Mouse (Mus musculus) Patski (cell line): ENCODE measurements around the gene Prg3. TPM values are rescaled to one million over a fixed set of nuclear protein-coding genes. Genes with fewer than 3 reads are reported as not detected.
A peak's percentile ranks its signal among the peaks of the same experiment; 100 is the strongest.

Source experiments
- ATAC-seq: fragments of 100-300 bp; one replicate; pipeline ENCODE4 v1.8.0; 2021
- CTCF ChIA-PET: fragments of 350-600 bp; sonication (Branson Sonifier 250); formaldehyde crosslinking; loops from one replicate; lab custom pipeline; 2022; ENCODE audit warnings: inconsistent platforms; lab: Charles Lee
- POLR2A ChIA-PET: fragments of 350-600 bp; sonication (Branson Sonifier 250); formaldehyde crosslinking; loops from one replicate; lab custom pipeline; 2022; ENCODE audit warnings: antibody characterized with exemption, inconsistent platforms; lab: Charles Lee
- DNase-seq: peaks from one replicate; pipeline ENCODE4 v3.0.0-alpha.2; 2011; ENCODE audit warnings: low read depth, low spot score
- H3K27me3 ChIP-seq: fragments of 371-371 bp; one replicate; pipeline ENCODE4 v1.5.1; 2021
- CTCF ChIP-seq: fragments of 100-300 bp; IDR thresholded peaks from one replicate; pipeline ENCODE4 v1.5.1; 2021
- in situ Hi-C: fragments of 300-500 bp; cut with MboI; formaldehyde crosslinking; loops from 3 replicates; pipeline ENCODE4 v1.11.1; 2018; ENCODE audit warnings: low pct_unique_long_range_greater_than_20kb, mixed read lengths
- polyA plus RNA-seq: library from polyadenylated mRNA; unstranded; gene quantifications from one replicate; pipeline ENCODE4 v1.2.3, GENCODE M21; 2021

Prg3 gene
- polyA plus RNA-seq, 1 experiment from 2014 or later: not detected

DNA sequence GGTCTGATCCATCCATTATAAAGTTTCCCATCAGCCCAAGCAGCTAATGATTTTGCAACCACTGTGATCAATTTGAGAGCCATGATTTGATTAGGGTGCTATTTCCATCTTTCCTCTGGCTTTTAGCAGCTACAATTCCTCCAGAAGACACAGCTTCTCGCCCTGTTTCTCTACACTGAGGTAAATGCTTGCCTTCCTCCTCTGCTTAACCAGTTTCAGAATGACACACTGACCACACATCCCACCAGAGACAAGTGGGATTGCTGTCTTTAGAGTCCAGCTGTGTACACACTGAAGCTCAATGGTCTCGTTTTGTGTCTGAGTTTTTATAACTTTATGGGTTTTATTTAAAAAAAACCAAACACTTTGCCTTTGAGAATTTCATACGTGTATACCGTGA, 35.3 kb upstream of the Prg3 start:
- ChIA-PET CTCF (interaction anchor here (1.5 kb wide), 1 partner anchor 12 kb away, joined by 3 read pairs; no protein-coding TSS in a partner anchor), POLR2A (no interaction called here)
- ATAC-seq (no peak), DNase-seq (no peak)
- no peak for TF ChIP-seq CTCF
- in situ Hi-C loops: no loop called here
- H3K27me3 ChIP-seq: no peaks in the 10 kb centered on the region

GRCm38 (mm10) chr2:84955435-84955834, 32.6 kb upstream of the Prg3 start:
- no peak for TF ChIP-seq CTCF
- H3K27me3 ChIP-seq: no peaks in the 10 kb centered on the region
- DNase-seq: no peak
- ATAC-seq: no peak
- POLR2A ChIA-PET: interaction anchor here (0.6 kb wide), 1 partner anchor 1618 kb away, joined by 3 read pairs; no protein-coding TSS in a partner anchor
- CTCF ChIA-PET: interaction anchor here (0.7 to 1.8 kb wide), 3 partner anchors 9 to 52 kb away, joined by 3 to 6 read pairs (median 3); no protein-coding TSS in a partner anchor
- in situ Hi-C loops: no loop called here

- POLR2A ChIA-PET: no interaction called here
- in situ Hi-C loops: no loop called here
- peak; percentile 89 for TF ChIP-seq CTCF
- H3K27me3 ChIP-seq: no peaks in the 10 kb centered on the region
- ATAC-seq (no peak), DNase-seq (no peak)
- CTCF ChIA-PET: interaction anchor here (0.7 to 1.8 kb wide), 7 partner anchors 10 to 51 kb away, joined by 3 to 6 read pairs (median 3); no protein-coding TSS in a partner anchor
Observed at GRCm38 (mm10) chr2:84956274-84956673, 31.7 kb upstream of the Prg3 start.

- DNase-seq (no peak), ATAC-seq (no peak)
- in situ Hi-C loops: no loop called here
- TF ChIP-seq CTCF: no peak
- H3K27me3 ChIP-seq: no peaks in the 10 kb centered on the region
- ChIA-PET CTCF (no interaction called here), POLR2A (no interaction called here)
Observed at GRCm38 (mm10) chr2:84958588-84959264, 29.3 kb upstream of the Prg3 start.

- H3K27me3 ChIP-seq: no peaks in the 10 kb centered on the region
- DNase-seq (no peak), ATAC-seq (no peak)
- in situ Hi-C loops: no loop called here
- CTCF ChIA-PET: no interaction called here
- POLR2A ChIA-PET: interaction anchor here (0.7 kb wide), 1 partner anchor 51 kb away, joined by 3 read pairs; no protein-coding TSS in a partner anchor
- no peak for TF ChIP-seq CTCF
Observed at GRCm38 (mm10) chr2:84961300-84961699, 26.7 kb upstream of the Prg3 start.

DNA sequence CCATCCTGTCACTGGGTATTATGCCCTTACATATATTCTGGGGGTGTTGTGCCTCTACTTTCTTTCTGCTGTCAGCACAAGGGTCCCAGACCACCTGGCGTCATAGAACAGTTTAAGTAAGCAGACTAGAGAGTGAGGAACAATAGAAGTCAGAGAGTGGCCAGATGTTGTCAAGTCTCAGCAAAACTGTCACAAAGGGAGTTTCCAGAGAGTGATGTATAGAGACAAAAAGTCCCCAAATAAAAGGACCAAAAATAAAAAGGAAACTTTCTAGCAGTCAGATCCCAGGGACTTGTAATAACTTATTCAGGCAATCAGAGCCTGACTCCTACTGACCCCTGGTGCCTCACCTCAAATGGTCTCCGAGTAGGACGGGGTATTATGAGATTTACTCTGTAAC, 26.1 kb upstream of the Prg3 start:
- H3K27me3 ChIP-seq: no peaks in the 10 kb centered on the region
- in situ Hi-C loops: no loop called here
- POLR2A ChIA-PET: no interaction called here
- CTCF ChIA-PET: no interaction called here
- no peak for ATAC-seq
- TF ChIP-seq CTCF: peak; percentile 1
- DNase-seq: no peak

- ATAC-seq: no peak
- no peak for DNase-seq
- no peaks in the 10 kb centered on the region for H3K27me3 ChIP-seq
- in situ Hi-C loops: no loop called here
- TF ChIP-seq CTCF: no peak
- ChIA-PET CTCF (no interaction called here), POLR2A (no interaction called here)
Observed at GRCm38 (mm10) chr2:84962906-84963507, 25.0 kb upstream of the Prg3 start.

DNA sequence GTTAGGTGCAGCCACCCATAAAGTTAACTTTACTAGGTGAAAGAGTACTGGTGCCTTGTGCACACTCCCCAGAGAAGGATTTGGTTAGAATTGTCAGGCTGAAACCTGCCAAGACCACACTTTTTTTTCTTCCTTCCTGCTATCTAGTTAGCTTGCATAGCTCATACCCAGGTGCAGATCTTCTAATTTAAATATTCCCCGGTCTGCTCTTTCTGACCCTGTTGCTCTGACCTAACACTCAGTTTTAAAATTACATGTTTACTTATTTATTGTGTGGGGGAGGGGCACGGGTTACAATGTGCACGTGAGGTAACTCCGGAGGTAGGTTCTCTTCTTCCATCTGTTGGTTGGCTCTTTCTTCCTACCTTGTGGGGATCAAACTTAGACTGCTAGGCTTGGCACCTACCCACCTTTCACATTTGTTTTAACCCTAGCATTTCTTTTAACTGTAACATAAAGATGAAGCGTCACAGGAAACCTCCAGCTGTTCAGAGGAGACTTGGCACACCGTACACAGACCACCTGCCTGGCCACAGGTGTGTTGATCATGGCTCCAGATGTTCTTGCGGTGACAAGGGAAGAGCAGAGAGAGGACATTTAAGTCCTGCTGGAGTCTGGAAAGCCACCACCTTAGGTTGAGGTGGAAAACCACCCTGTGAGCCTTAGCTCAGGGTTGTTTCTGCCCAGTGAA, 23.8 kb upstream of the Prg3 start:
- DNase-seq (no peak), ATAC-seq (no peak)
- ChIA-PET CTCF (no interaction called here), POLR2A (no interaction called here)
- in situ Hi-C loops: no loop called here
- TF ChIP-seq CTCF: no peak
- peaks cover 1% of the 10 kb centered on the region for H3K27me3 ChIP-seq

- in situ Hi-C loops: no loop called here
- H3K27me3 ChIP-seq: peaks cover 17% of the 10 kb centered on the region
- DNase-seq (no peak), ATAC-seq (no peak)
- ChIA-PET CTCF (interaction anchor here (1.5 kb wide), 1 partner anchor 11 kb away, joined by 4 read pairs; no protein-coding TSS in a partner anchor), POLR2A (no interaction called here)
- no peak for TF ChIP-seq CTCF
Observed at GRCm38 (mm10) chr2:84967318-84967991, 20.6 kb upstream of the Prg3 start.

- POLR2A ChIA-PET: no interaction called here
- DNase-seq (no peak), ATAC-seq (no peak)
- CTCF ChIA-PET: no interaction called here
- no peak for TF ChIP-seq CTCF
- H3K27me3 ChIP-seq: peaks cover 25% of the 10 kb centered on the region
- in situ Hi-C loops: no loop called here
Observed at GRCm38 (mm10) chr2:84975580-84975979, 12.4 kb upstream of the Prg3 start.
